Mouse (Mus musculus): ENCODE data around the gene E130114P18Rik. TPM values are rescaled to one million over a fixed set of nuclear protein-coding genes. Genes with fewer than 3 reads are reported as not detected.

The E130114P18Rik gene
- total and polyA plus RNA-seq, 2 experiments from 2014 or later: 13.5 to 13.7 TPM

- Histone ChIP-seq H3K9me3 (ENCODE audit: low read length) (no peaks in the 10 kb centered on the region), H3K4me1 (ENCODE audit: insufficient read depth, low read length) (no peaks in the 10 kb centered on the region), H3K27me3 (ENCODE audit: insufficient read depth, low read length) (no peaks in the 10 kb centered on the region), H3K4me2 (ENCODE audit: low read depth, low read length, poor library complexity, severe bottlenecking) (no peak overlapping the region), H3K9ac (replicated peaks; ENCODE audit: low read length, poor library complexity, severe bottlenecking) (no peak overlapping the region), H3K36me3 (ENCODE audit: insufficient read depth, low read length) (no peaks in the 10 kb centered on the region), H3K4me3 (ENCODE audit: low read depth, low read length) (no peak overlapping the region), H3K27ac (ENCODE audit: low read depth, low read length) (no peak overlapping the region)
- DNase-seq (ENCODE audit: low spot score) (no peak), ATAC-seq (ENCODE audit: low FRiP score) (no peak)
- no peak for TF ChIP-seq CTCF (IDR thresholded peaks at IDR 0.05)
- WGBS: 29% methylated on average over 2 of the region's 2 CpGs
Observed at GRCm38 (mm10) chr4:97557585-97557984, 220.3 kb downstream of the E130114P18Rik start.

GRCm38 (mm10) chr4:97544016-97544415 lies 233.9 kb downstream of the E130114P18Rik start:
- ATAC-seq (ENCODE audit: low FRiP score) (no peak), DNase-seq (ENCODE audit: low spot score) (no peak)
- Histone ChIP-seq H3K27me3 (ENCODE audit: insufficient read depth, low read length) (no peaks in the 10 kb centered on the region), H3K9ac (replicated peaks; ENCODE audit: low read length, poor library complexity, severe bottlenecking) (no peak overlapping the region), H3K4me3 (ENCODE audit: low read depth, low read length) (no peak overlapping the region), H3K27ac (ENCODE audit: low read depth, low read length) (no peak overlapping the region), H3K36me3 (ENCODE audit: insufficient read depth, low read length) (no peaks in the 10 kb centered on the region), H3K4me2 (ENCODE audit: low read depth, low read length, poor library complexity, severe bottlenecking) (no peak overlapping the region), H3K9me3 (ENCODE audit: low read length) (0 out of 2 replicates have a peak, but pooled peaks cover 3% of the 10 kb centered on the region), H3K4me1 (ENCODE audit: insufficient read depth, low read length) (no peaks in the 10 kb centered on the region)
- TF ChIP-seq CTCF (IDR thresholded peaks at IDR 0.05): no peak
- WGBS: 66% methylated on average over 5 of the region's 5 CpGs

GRCm38 (mm10) chr4:97532072-97532471 lies 245.8 kb downstream of the E130114P18Rik start:
- no peaks in the 10 kb centered on the region for H3K4me1 ChIP-seq (ENCODE audit: insufficient read depth, low read length)
- WGBS: 63% methylated on average over 2 of the region's 2 CpGs
- ATAC-seq (ENCODE audit: low FRiP score) (no peak), DNase-seq (ENCODE audit: low spot score) (no peak)
- no peak overlapping the region for H3K4me2 ChIP-seq (ENCODE audit: low read depth, low read length, poor library complexity, severe bottlenecking)
- H3K9me3 ChIP-seq (ENCODE audit: low read length): no peaks in the 10 kb centered on the region
- no peak overlapping the region for H3K27ac ChIP-seq (ENCODE audit: low read depth, low read length)
- no peaks in the 10 kb centered on the region for H3K27me3 ChIP-seq (ENCODE audit: insufficient read depth, low read length)
- TF ChIP-seq CTCF (IDR thresholded peaks at IDR 0.05): no peak
- no peaks in the 10 kb centered on the region for H3K36me3 ChIP-seq (ENCODE audit: insufficient read depth, low read length)
- no peak overlapping the region for H3K4me3 ChIP-seq (ENCODE audit: low read depth, low read length)
- H3K9ac ChIP-seq (replicated peaks; ENCODE audit: low read length, poor library complexity, severe bottlenecking): no peak overlapping the region

GRCm38 (mm10) chr4:97528517-97528916 lies 249.4 kb downstream of the E130114P18Rik start:
- Histone ChIP-seq H3K4me2 (ENCODE audit: low read depth, low read length, poor library complexity, severe bottlenecking) (no peak overlapping the region), H3K4me3 (ENCODE audit: low read depth, low read length) (no peak overlapping the region), H3K36me3 (ENCODE audit: insufficient read depth, low read length) (no peaks in the 10 kb centered on the region), H3K27ac (ENCODE audit: low read depth, low read length) (no peak overlapping the region), H3K9ac (replicated peaks; ENCODE audit: low read length, poor library complexity, severe bottlenecking) (no peak overlapping the region), H3K27me3 (ENCODE audit: insufficient read depth, low read length) (no peaks in the 10 kb centered on the region), H3K4me1 (ENCODE audit: insufficient read depth, low read length) (no peaks in the 10 kb centered on the region), H3K9me3 (ENCODE audit: low read length) (no peaks in the 10 kb centered on the region)
- 80% methylated on average over 2 of the region's 2 CpGs for WGBS
- no peak for TF ChIP-seq CTCF (IDR thresholded peaks at IDR 0.05)
- ATAC-seq (ENCODE audit: low FRiP score) (no peak), DNase-seq (ENCODE audit: low spot score) (no peak)

Other genes with a start within 250 kb of the E130114P18Rik start
- 45.9 and 51.7 TPM in 2 replicates for gene Nfia, start 5.3 kb downstream of the E130114P18Rik start, total RNA-seq (2014; rRNA removed)
- 29.9 and 35.7 TPM in 2 replicates for gene Nfia, start 5.3 kb downstream of the E130114P18Rik start, polyA plus RNA-seq (2015; fragmentation: Nextera tagmentation; extraction: Ambion mirVana)